Mouse (Mus musculus) adrenal gland, adult 2 months (tissue): ENCODE results near the gene Srp14. TPM values are rescaled to one million over a fixed set of nuclear protein-coding genes. Genes with fewer than 3 reads are reported as not detected.

Source experiments
- DNase-seq: peaks from one replicate; pipeline ENCODE4 v3.0.0; 2021
- polyA plus RNA-seq: library from polyadenylated mRNA; depleted of rRNA; stranded (reverse); fragments of >200 nt; gene quantifications from 2 replicates; pipeline ENCODE4 v1.2.3, GENCODE M21; 2012
- total RNA-seq, 2 experiments: library from RNA; stranded (reverse); gene quantifications; 2 replicates each; pipeline ENCODE4 v1.2.3; 2021

Srp14 gene
- total and polyA plus RNA-seq, 3 experiments, result 48.2 to 246 (median 181) TPM

DNA sequence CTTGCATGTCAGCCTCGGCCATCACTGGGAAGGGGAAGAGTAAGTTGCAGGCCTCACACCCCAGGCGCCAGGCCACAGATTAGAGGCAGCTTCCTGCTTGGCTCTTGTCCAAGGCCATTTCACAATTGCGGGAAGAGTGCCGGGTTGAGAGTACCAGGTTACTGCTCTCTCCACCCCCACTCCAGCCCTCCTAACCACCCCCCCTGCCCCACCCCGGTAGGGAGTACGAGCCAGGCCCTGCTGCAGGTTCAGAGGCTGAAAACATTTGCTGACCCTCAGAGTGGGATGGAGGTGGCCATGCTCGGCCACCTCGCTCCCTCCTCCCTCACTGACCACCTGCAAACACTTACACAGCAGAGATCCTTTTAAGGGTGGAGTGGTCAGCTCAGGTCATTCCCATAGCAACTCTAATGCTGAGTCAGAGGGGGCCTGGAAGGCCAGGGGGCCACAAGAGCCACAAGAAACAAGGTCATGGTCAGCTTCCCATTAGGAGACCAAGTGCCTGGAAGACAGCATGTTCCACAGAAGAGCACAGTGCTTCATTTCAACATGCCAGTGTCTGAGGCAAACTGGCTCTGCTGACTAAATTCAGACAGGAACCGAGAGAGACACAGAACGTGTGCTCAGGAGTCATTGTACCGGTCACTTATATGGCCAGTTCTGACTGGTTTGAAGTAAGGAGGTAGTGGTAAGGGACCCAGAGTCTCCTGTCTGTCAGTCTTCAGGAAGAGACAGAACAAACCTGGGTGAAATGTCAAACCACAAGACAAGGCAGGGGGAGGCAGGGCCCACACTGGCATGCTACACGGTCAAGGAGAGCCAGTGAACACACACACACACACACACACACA, 11.0 kb upstream of the Srp14 start:
- peak; percentile 86 for DNase-seq

DNA sequence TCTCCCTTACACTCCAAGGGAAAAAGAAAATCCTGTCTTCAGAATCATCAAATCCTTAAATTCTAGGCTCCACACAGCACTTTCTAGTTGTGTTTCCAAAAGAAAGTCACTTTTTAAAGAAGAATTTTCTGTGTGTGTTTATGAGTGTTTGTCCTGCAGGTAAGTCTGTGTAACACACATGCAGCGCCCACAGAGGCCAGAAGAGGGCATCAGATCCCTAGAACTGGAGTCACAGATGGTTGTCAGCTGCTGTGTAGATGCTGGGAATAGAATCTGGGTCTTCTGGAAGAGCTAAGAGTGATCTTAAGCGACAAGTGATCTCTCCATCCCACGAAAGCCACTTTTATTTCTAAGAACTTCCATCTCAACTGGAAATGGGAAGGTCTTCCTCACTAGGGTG, 8.3 kb upstream of the Srp14 start:
- no peak for DNase-seq

GRCm38 (mm10) chr2:118486933-118487332, 7.4 kb upstream of the Srp14 start:
- peak; percentile 81 for DNase-seq

- no peak for DNase-seq
Observed at GRCm38 (mm10) chr2:118485415-118485814, 5.9 kb upstream of the Srp14 start.

GRCm38 (mm10) chr2:118484386-118484898, 4.9 kb upstream of the Srp14 start:
- no peak for DNase-seq

DNA sequence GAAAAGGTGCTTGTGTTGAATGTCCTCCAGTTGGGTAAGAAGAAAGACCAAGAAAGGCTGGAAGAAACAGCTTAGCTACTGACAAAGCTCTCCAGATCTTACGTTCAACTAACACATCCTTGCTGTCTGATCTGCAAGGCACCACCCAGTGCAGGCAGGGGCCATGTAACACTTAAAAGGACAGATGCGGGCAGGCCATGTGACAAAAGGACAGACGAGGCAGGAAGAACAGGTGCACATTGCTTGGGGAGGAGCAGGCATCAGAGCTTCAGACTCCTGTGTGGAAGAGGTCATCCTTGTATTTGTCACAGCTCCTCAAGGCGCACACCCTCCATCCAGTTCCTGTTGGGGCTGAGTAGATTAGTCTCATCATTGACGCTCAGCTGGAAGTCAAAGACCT, 3.5 kb upstream of the Srp14 start:
- DNase-seq, result no peak

DNA sequence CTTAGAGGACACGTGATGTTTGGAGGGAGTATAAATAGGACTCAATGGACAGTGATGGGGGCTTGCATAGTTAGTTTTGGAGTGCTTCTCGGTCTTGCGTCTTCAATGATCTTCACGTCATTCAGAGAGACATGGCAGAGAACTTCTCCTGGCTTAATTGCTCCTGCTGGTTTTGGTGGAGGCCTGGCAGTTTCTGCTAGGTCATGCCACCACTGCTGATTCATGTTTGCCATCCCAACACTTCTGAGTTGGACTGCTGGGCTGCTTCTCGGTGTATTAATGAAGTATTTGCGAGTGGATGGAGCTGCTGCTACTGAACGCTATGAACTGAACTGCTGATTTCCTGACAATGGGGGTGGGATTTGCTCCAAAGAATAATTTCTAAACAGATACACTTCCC, 1.4 kb upstream of the Srp14 start:
- no peak for DNase-seq

GRCm38 (mm10) chr2:118478833-118479549, 520 bp downstream of the Srp14 start:
- no peak for DNase-seq

- peak; percentile 68 for DNase-seq
Observed at GRCm38 (mm10) chr2:118468354-118468753, 11.2 kb downstream of the Srp14 start.

DNA sequence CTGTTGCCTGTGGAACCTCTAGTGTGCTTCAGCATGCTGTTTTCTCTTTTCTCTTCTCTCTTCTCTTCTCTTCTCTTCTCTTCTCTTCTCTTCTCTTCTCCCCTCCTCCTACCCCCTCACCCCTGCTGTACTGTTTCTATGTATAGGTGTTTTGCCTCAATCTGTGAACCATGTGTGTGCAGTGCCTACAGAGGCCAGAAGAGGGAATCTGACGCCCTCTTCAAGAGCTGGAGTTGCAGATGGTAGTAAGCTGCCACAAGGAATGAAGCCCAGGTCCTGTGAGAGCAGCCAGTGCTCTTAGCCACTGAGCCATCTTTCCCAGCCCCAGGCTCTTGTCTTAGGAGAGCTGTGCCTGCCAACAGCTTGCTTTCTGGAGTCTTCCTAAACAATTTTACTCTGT, 12.9 kb downstream of the Srp14 start:
- no peak for DNase-seq

DNA sequence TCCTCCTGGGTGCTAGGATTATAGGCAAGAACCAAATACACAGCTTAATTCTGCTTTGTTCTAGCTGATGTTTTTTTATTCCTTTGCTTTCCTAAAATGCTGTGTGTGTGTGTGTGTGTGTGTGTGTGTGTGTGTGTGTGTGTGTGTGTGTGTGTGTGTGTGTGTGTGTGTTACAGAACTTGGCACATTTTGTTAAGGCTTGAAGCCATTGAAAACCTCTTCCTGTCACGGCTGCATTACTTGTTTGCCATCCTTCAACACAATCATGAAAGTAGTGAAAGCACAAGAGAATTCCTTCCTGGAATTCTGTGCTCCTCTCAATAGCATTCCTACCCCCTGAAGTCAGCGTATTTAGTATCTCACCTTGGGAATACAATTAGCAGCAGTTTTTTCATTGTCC, 13.6 kb downstream of the Srp14 start:
- DNase-seq, result no peak

DNA sequence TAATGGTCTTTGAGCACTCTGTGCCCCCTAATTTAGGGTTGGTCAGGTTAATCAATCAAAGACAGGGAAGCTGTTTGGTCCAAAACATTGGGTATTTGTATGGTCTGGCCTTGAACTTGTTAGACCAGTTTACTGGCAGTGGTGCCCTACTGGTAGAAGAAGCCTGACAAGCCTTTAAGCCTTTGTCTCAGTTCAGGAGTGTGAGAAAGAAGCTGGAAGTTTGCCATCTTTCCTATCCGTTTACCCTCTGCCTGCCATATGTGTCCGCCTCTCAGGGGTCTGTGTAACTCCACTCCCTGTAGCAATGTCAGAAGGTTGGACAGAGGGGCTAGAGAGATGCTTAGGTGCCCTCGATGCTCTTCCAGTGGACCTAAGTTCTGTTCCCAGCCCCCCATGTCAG, 15.1 kb downstream of the Srp14 start:
- DNase-seq, result no peak

- no peak for DNase-seq
Observed at GRCm38 (mm10) chr2:118463480-118463879, 16.0 kb downstream of the Srp14 start.

DNA sequence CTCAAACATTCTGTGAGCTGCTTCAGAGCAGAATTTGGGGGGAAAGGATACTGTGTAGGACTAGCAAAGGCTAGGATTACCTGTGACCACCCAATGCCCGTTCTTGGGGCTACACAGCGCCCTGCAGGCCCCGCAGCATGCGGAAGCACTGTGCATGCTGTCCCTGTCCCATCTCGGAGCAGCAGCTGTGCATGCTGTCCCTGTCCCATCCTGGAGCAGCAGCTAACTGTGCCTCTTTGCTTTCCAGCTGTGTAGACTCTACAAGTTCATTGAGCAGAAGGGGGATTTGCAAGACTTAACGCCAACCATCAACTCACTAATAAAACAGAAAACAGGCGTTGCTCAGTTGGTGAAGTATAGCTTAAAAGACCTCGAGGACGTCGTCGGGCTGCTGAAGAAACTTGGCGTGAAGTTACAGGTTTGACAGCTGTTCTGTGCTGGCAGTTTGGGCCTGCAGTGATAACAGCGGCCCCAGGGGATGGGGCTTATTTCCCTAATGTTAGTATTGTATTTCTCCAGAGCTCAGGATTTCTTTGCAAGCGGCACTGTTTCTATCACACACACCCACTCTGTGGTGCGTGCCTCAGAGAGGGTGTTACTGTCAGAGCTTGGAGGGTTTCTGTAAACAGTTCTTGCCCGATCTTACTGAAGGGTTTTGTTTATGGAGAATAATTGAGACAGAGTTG, 17.9 kb downstream of the Srp14 start:
- DNase-seq, result no peak

DNA sequence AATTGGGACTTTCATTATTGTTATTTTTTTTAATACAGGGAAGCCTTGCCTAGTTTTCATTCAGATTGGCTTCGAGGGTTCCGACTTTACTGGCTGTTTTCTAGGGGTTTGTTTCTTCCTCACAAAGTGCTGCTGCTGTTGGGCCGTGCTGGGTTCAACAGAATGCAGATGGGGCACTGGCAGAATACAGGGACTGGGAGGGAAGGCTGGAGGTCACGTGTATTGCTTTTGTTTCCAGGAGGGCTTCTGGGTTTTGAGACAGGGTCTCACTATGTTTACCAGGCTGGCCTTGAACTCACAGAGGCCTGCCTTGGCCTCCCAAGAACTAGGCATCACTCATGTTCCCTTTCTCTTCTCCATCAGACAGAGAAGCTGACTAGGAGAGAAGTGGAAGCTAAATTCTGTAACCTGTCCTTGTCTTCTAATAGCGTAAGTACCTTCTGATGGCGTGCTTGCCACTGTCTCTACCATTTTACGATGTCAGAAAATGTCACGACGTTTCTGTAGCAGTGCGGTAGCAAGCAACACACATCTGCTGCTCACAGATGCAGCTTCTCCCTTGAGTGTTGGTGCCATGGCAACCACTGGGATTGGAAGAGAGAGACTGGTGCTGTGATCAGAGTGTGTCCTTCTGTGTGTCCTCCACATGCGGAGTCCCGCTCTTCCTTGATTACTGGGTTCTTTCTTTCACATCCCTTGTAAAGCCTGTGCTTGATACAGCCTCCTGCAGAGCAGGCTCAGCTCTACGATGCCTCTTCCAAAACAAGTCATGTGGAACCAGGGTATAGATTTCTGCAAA, 21.8 kb downstream of the Srp14 start:
- no peak for DNase-seq

- DNase-seq, result no peak
Observed at GRCm38 (mm10) chr2:118457029-118457428, 22.5 kb downstream of the Srp14 start.

DNA sequence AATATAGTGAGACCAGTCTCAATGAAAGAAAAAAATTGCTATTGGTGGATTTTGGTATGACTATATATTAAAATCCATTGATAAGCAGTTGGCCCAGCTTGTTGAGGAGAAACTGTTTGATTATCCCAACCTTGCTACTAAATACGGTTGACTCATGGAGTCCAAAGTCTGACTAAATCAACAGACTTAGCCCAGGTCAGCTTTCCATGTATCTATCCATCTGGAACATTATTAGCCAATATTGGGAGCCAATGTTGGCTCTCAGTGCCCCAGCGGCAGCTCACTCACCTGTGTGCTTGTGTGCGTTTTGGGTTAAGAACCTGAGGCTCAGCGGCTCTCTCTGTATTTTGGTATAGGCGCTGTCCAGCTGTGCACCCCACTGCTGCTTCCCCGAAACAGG, 28.5 kb downstream of the Srp14 start:
- no peak for DNase-seq

- DNase-seq, result no peak
Observed at GRCm38 (mm10) chr2:118448181-118448580, 31.3 kb downstream of the Srp14 start.

DNA sequence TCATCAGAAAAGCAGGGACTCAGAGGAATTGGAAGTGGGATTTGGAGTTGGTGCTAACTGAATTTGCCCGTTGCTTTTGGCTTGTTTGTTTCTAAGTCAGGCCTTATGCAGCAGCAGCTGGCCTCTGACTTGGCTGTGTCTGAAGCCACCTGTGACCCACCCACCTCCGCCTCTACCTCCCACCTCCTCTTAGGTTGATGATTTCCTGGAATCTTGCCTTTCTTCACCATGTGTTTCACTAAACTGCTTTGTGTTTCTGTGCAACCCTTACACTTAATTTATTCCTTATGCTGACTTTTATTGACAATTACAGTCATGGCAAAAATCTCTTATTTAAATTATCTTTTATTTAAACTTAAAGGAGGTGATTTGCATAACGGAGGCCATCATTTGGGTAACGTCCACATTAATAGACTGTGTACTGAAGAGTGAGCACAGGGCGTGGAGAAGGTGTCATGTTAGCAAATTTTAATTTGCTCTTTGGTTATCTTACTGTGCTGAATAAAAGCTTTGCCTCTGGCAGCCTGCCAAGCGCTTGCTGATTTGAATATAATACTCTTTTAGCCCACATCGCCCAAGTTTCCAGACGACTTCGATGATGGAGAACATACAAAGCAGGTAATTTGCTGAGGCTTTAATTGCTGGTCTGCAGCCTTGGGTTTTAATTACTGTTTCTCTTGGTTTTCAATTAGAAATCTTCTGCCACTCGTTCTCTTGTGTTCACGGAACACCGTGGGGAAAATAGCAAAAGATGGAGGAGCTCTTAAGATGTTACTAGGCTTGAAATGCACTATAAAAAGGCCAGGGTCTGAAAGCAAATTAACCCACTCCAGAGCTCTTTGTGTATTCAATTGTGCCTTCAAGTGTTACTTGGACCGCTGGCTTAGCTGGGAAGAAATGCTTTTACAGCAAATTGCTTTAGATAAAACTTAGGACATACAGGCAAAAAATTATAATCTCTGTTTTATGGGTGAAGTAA, 33.5 kb downstream of the Srp14 start:
- DNase-seq, result no peak

GRCm38 (mm10) chr2:118442723-118443122, 36.8 kb downstream of the Srp14 start:
- no peak for DNase-seq

DNA sequence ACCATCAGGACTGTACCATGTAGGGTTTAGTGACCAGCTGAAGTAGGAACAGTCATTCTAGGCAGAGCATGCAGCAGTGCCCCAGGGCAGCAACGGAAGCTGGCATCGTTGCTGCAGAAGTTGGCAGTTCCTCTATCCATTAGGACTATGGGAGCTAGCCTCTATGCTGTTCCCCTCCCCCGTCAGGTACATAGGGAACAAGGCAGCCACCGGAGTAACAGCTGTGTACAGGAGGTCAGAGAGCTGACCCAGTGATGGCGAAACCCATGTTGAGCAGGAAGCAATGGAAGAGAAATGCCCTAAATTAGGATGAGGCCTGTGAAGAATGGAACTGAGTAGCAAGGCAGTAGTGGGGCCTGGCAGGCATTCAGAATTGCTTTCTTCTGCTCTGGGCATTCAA, 37.3 kb downstream of the Srp14 start:
- no peak for DNase-seq
